13 mouse cellular contexts compared by ENCODE assay signal in the genomic region with DNA sequence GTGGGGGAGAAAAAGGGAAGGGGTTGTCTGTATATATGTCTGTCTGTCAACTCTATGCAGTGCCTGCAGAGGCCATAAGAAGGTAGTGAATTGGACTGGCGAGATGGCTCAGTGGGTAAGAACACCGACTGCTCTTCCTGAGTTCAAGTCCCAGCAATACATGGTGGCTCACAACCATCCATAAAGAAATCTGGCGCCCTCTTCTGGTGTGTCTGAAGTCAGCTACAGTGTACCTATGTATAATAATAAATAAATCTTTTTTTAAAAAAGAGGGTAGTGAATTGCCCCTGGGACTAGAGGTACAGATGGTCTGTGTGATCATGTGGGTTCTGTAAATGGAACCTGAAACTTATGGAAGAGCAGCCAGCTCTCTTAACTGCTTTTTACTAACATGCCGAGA. TPM values are rescaled to one million over a fixed set of nuclear protein-coding genes. Genes with fewer than 3 reads are reported as not detected.
DNase-seq lines count a peak whose midpoint lies in the region; ATAC-seq and TF ChIP-seq lines count a peak whose summit lies in the region.
"Had no signal": no experiment of that assay in that cellular context is flagged by ENCODE, and none has a peak within 500 bp of the region (broad histone marks: within the 10 kb centered on the region; RNA-seq: fewer than 3 reads in every experiment).

No protein-coding gene starts in this region.

- H3K9ac ChIP-seq in liver, embryonic 14.5 days (replicated peaks): no peak overlapping the region
- no peak overlapping the region for H3K9ac ChIP-seq in liver, embryonic 11.5 days (ENCODE audit: low read depth, low read length)
- H3K9ac ChIP-seq: hindbrain, embryonic 13.5 days; limb, embryonic 12.5 days had no signal

- 70% methylated on average over 4 of the region's 4 CpGs for WGBS in liver, embryonic 14.5 days (ENCODE audit: insufficient replicate concordance)
- WGBS in liver, embryonic 11.5 days: 79% methylated on average over 4 of the region's 4 CpGs

- ATAC-seq in frontal cortex, adult (ENCODE audit: low TSS enrichment): peak; percentile 32; the same call in 1 of the 2 replicates
- ATAC-seq in liver, embryonic 14.5 days (ENCODE audit: insufficient read depth): no peak
- no peak for ATAC-seq in liver, embryonic 11.5 days (replicated peaks; ENCODE audit: low FRiP score)
- ATAC-seq: activated CD4-positive, CD25-positive, alpha-beta regulatory T cell, adult 4 months had no signal

- no peaks in the 10 kb centered on the region for H3K27me3 ChIP-seq in liver, embryonic 14.5 days (ENCODE audit: control insufficient read depth, insufficient read depth, low read length)
- no peaks in the 10 kb centered on the region for H3K27me3 ChIP-seq in liver, embryonic 11.5 days (replicated peaks; ENCODE audit: control insufficient read depth, insufficient read depth, low read length)
- H3K27me3 ChIP-seq: hindbrain, embryonic 13.5 days; limb, embryonic 12.5 days had no signal

- TF ChIP-seq EP300 in liver, embryonic 14.5 days (IDR thresholded peaks at IDR 0.05; ENCODE audit: low read depth): no peak

- peaks cover 95% of the 10 kb centered on the region for H3K36me3 ChIP-seq in liver, embryonic 14.5 days (replicated peaks; ENCODE audit: control insufficient read depth, insufficient read depth, low read depth)
- H3K36me3 ChIP-seq in liver, embryonic 11.5 days (ENCODE audit: control insufficient read depth, insufficient read depth, low read length): peaks cover 46% of the 10 kb centered on the region

- no peak overlapping the region for H3K4me2 ChIP-seq in liver, embryonic 14.5 days (ENCODE audit: low read depth)
- H3K4me2 ChIP-seq in liver, embryonic 11.5 days: no peak overlapping the region
- H3K4me2 ChIP-seq: hindbrain, embryonic 13.5 days; limb, embryonic 12.5 days had no signal

- no peak overlapping the region for H3K27ac ChIP-seq in liver, embryonic 14.5 days
- no peak overlapping the region for H3K27ac ChIP-seq in liver, embryonic 11.5 days (ENCODE audit: low read depth, low read length)
- H3K27ac ChIP-seq: hindbrain, embryonic 13.5 days; limb, embryonic 12.5 days; macrophage had no signal

- DNase-seq in frontal cortex, postnatal 25 days (ENCODE audit: low spot score in 2 of 2): no peak
- DNase-seq in liver, embryonic 14.5 days (ENCODE audit: low read depth in 3 of 3, low spot score in 3 of 3): no peak
- no peak for DNase-seq in liver, embryonic 11.5 days (ENCODE audit: low spot score)
- DNase-seq in A20 (ENCODE audit: low read depth, low spot score) (peak; percentile 24), NIH3T3 (ENCODE audit: low read depth) (peak; percentile 13)
- no peak for DNase-seq in ovary, postnatal 14 days (ENCODE audit: low spot score)
- DNase-seq: cerebellum, postnatal 36 days had no signal

- H3K4me1 ChIP-seq in liver, embryonic 14.5 days (replicated peaks; ENCODE audit: control insufficient read depth in 2 of 2, insufficient read depth in 2 of 2, low read length in 1 of 2): no peaks in the 10 kb centered on the region
- H3K4me1 ChIP-seq in liver, embryonic 11.5 days (replicated peaks; ENCODE audit: control insufficient read depth, insufficient read depth, low read length): no peaks in the 10 kb centered on the region
- H3K4me1 ChIP-seq: hindbrain, embryonic 13.5 days; limb, embryonic 12.5 days had no signal

- peak; percentile 41; the same call in 1 of the 2 replicates for TF ChIP-seq CTCF in liver, embryonic 14.5 days (IDR thresholded peaks at IDR 0.05; ENCODE audit: low read depth)

- no peaks in the 10 kb centered on the region for H3K9me3 ChIP-seq in liver, embryonic 14.5 days (ENCODE audit: control insufficient read depth, low read length)
- H3K9me3 ChIP-seq in liver, embryonic 11.5 days (ENCODE audit: control insufficient read depth, low read length): no peaks in the 10 kb centered on the region
- H3K9me3 ChIP-seq: hindbrain, embryonic 13.5 days; limb, embryonic 12.5 days had no signal

- no peak overlapping the region for H3K4me3 ChIP-seq in liver, embryonic 14.5 days (ENCODE audit: insufficient read depth in 1 of 2, low read depth in 2 of 2, low read length in 2 of 2)
- no peak overlapping the region for H3K4me3 ChIP-seq in liver, embryonic 11.5 days (ENCODE audit: low read depth, low read length)
- H3K4me3 ChIP-seq: hindbrain, embryonic 13.5 days; limb, embryonic 12.5 days had no signal

RNA-seq across cellular contexts. Expression of a gene that starts 37.6 kb away (rescaled TPM):
- polyA plus RNA-seq in liver, embryonic 14.5 days (2012; rRNA removed): 21.1 and 25.5 TPM in 2 replicates
- 15.8 and 19.0 TPM in 2 replicates for polyA plus RNA-seq in liver, embryonic 14.5 days (2014; fragmentation: Nextera tagmentation; extraction: Ambion mirVana)
- polyA plus RNA-seq in liver, embryonic 11.5 days (2014; fragmentation: Nextera tagmentation; extraction: Ambion mirVana): 37.2 and 43.0 TPM in 2 replicates

RNA-seq across cellular contexts. Expression of a gene that starts 46.5 kb away (rescaled TPM):
- polyA plus RNA-seq in liver, embryonic 14.5 days (2012; rRNA removed): not detected in 2 replicates
- polyA plus RNA-seq in liver, embryonic 14.5 days (2014; fragmentation: Nextera tagmentation; extraction: Ambion mirVana): not detected in 2 replicates
- polyA plus RNA-seq in liver, embryonic 11.5 days (2014; fragmentation: Nextera tagmentation; extraction: Ambion mirVana): not detected in 2 replicates
- polyA plus RNA-seq: kidney, embryonic 16.5 days; limb, embryonic 12.5 days; macrophage had no signal

RNA-seq across cellular contexts. Expression of a gene that starts 57.5 kb away (rescaled TPM):
- 21.5 and 26.3 TPM in 2 replicates for polyA plus RNA-seq in liver, embryonic 14.5 days (2012; rRNA removed)
- 28.9 and 34.3 TPM in 2 replicates for polyA plus RNA-seq in liver, embryonic 14.5 days (2014; fragmentation: Nextera tagmentation; extraction: Ambion mirVana)
- 75.7 and 77.6 TPM in 2 replicates for polyA plus RNA-seq in liver, embryonic 11.5 days (2014; fragmentation: Nextera tagmentation; extraction: Ambion mirVana)

Comparison
In these comparisons a context has a peak if more than half of its experiments do, and no peak if none do; other contexts are left out.
1. DNase-seq: peak in A20 (single experiment) and NIH3T3 (single experiment); none in frontal cortex, postnatal 25 days (0 of 2), liver, embryonic 14.5 days (0 of 3), liver, embryonic 11.5 days (single experiment) and ovary, postnatal 14 days (single experiment).